Mouse (Mus musculus): ENCODE measurements around the gene Pbx1. TPM values are rescaled to one million over a fixed set of nuclear protein-coding genes. Genes with fewer than 3 reads are reported as not detected.

Gene Pbx1
- total and polyA plus RNA-seq, 3 experiments, result 0.10 TPM; not detected in 2

DNA sequence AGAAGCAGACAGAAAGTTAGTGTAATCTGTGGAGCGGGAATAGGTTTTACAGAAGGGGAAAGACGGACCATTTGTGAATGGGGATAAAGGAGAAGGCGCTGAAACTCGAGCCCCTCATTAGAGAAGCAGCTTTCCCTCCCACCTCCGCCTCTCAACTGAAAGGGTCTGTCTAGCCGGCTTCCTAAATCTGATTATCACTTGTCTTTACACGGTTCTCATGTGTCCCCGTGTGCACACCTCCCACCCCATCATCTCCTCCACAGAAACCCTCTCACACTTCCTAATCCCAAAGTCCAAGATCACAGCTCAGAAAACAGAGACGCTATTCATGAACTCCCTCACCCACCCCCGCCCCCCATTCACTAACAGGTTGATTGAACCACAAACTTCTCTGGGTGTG is 21.5 kb downstream of the Pbx1 start:
- no peaks in the 10 kb centered on the region for H3K36me3 ChIP-seq (ENCODE audit: control insufficient read depth in 1 of 2, insufficient read depth in 2 of 2, low read length in 2 of 2)
- H3K27ac ChIP-seq (ENCODE audit: control insufficient read depth, low read depth, low read length), result no peak overlapping the region
- no peaks in the 10 kb centered on the region for H3K27me3 ChIP-seq (ENCODE audit: control insufficient read depth in 1 of 2, insufficient read depth in 2 of 2, low read length in 2 of 2)
- no peak overlapping the region for H3K9ac ChIP-seq (ENCODE audit: control insufficient read depth, low read depth, low read length, poor library complexity, severe bottlenecking)
- H3K4me3 ChIP-seq (ENCODE audit: control insufficient read depth in 1 of 2, insufficient read depth in 1 of 2, low read depth in 2 of 2, low read length in 2 of 2), result no peak overlapping the region
- no peaks in the 10 kb centered on the region for H3K4me1 ChIP-seq (ENCODE audit: control insufficient read depth in 1 of 2, insufficient read depth in 2 of 2, low read length in 2 of 2)
- H3K9me3 ChIP-seq (replicated peaks; ENCODE audit: insufficient read depth, low read length), result no peaks in the 10 kb centered on the region
- H3K79me2 ChIP-seq (ENCODE audit: control insufficient read depth, insufficient read depth, low read length, poor library complexity), result no peaks in the 10 kb centered on the region
- no peak for DNase-seq (ENCODE audit: low read depth, low spot score)
- TF ChIP-seq MEF2A (IDR thresholded peaks at IDR 0.05; ENCODE audit: extremely low read depth, insufficient replicate concordance, low read depth, low read length, poor library complexity, severe bottlenecking) (no peak), ZNF384 (IDR thresholded peaks at IDR 0.05; ENCODE audit: low read depth, low read length) (no peak), ZC3H11A (IDR thresholded peaks at IDR 0.05; ENCODE audit: low read depth, low read length) (no peak), JUND (IDR thresholded peaks at IDR 0.05; ENCODE audit: low read depth, low read length) (no peak), CTCF (IDR thresholded peaks at IDR 0.05 in 2 of 3, conservative IDR thresholded peaks at IDR 0.05 in 1 of 3; ENCODE audit: control insufficient read depth in 1 of 3, insufficient read depth in 1 of 3, low read depth in 2 of 3, low read length in 3 of 3, poor library complexity in 1 of 3, severe bottlenecking in 1 of 3) (no peak), ETS1 (IDR thresholded peaks at IDR 0.05; ENCODE audit: low read depth, low read length) (no peak), HCFC1 (IDR thresholded peaks at IDR 0.05; ENCODE audit: low read depth, low read length) (no peak), POLR2AphosphoS2 (IDR thresholded peaks at IDR 0.05; ENCODE audit: low read length) (no peak), KAT2A (conservative IDR thresholded peaks at IDR 0.05; ENCODE audit: low read depth, low read length) (no peak), NELFE (IDR thresholded peaks at IDR 0.05; ENCODE audit: low read depth, low read length) (no peak)

DNA sequence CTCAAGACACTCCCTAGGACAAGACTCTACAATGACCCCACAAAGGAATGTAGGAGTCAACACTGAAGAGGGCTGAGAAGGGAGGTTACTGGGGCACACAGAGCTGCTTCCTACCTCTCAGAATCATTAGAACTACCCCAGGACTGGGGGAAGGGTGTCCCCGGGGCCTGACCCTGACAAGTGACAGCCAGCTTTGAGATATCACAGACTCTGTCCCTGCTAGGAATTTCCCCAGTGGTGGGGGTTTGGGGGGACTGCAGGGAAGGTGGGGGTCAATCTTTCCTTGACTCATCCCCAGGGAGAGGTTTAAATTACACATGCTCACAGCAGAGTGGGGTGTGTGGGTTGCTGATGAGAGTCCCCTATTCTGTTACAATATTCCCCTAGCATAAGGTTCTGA is 22.0 kb downstream of the Pbx1 start:
- Histone ChIP-seq H3K4me1 (ENCODE audit: control insufficient read depth in 1 of 2, insufficient read depth in 2 of 2, low read length in 2 of 2) (no peaks in the 10 kb centered on the region), H3K36me3 (ENCODE audit: control insufficient read depth in 1 of 2, insufficient read depth in 2 of 2, low read length in 2 of 2) (no peaks in the 10 kb centered on the region), H3K27me3 (ENCODE audit: control insufficient read depth in 1 of 2, insufficient read depth in 2 of 2, low read length in 2 of 2) (no peaks in the 10 kb centered on the region), H3K4me3 (ENCODE audit: control insufficient read depth in 1 of 2, insufficient read depth in 1 of 2, low read depth in 2 of 2, low read length in 2 of 2) (no peak overlapping the region), H3K9me3 (replicated peaks; ENCODE audit: insufficient read depth, low read length) (no peaks in the 10 kb centered on the region), H3K27ac (ENCODE audit: control insufficient read depth, low read depth, low read length) (no peak overlapping the region), H3K79me2 (ENCODE audit: control insufficient read depth, insufficient read depth, low read length, poor library complexity) (no peaks in the 10 kb centered on the region), H3K9ac (ENCODE audit: control insufficient read depth, low read depth, low read length, poor library complexity, severe bottlenecking) (no peak overlapping the region)
- no peak for DNase-seq (ENCODE audit: low read depth, low spot score)
- TF ChIP-seq POLR2A (IDR thresholded peaks at IDR 0.05; ENCODE audit: control insufficient read depth in 1 of 2, insufficient read depth in 1 of 2, low read depth in 1 of 2, low read length in 2 of 2, poor library complexity in 1 of 2) (no peak), UBTF (IDR thresholded peaks at IDR 0.05; ENCODE audit: borderline replicate concordance, insufficient read depth, low read depth, low read length) (no peak), GATA1 (IDR thresholded peaks at IDR 0.05; ENCODE audit: low read depth, low read length) (no peak), MYB (IDR thresholded peaks at IDR 0.05; ENCODE audit: low read depth, low read length) (no peak), MAZ (IDR thresholded peaks at IDR 0.05; ENCODE audit: low read depth, low read length) (no peak), SMC3 (IDR thresholded peaks at IDR 0.05; ENCODE audit: low read depth, low read length) (no peak), TAL1 (IDR thresholded peaks at IDR 0.05; ENCODE audit: low read length) (no peak), NELFE (IDR thresholded peaks at IDR 0.05; ENCODE audit: low read depth, low read length) (no peak), ZKSCAN1 (IDR thresholded peaks at IDR 0.05; ENCODE audit: low read depth, low read length) (no peak), MAX (IDR thresholded peaks at IDR 0.05; ENCODE audit: low read length) (no peak), RCOR1 (IDR thresholded peaks at IDR 0.05; ENCODE audit: low read depth, low read length) (no peak), KAT2A (conservative IDR thresholded peaks at IDR 0.05; ENCODE audit: low read depth, low read length) (no peak)

Data from MEL (cell line).